Comparison of ENCODE assay signal across 19 mouse cellular contexts in the genomic region with DNA sequence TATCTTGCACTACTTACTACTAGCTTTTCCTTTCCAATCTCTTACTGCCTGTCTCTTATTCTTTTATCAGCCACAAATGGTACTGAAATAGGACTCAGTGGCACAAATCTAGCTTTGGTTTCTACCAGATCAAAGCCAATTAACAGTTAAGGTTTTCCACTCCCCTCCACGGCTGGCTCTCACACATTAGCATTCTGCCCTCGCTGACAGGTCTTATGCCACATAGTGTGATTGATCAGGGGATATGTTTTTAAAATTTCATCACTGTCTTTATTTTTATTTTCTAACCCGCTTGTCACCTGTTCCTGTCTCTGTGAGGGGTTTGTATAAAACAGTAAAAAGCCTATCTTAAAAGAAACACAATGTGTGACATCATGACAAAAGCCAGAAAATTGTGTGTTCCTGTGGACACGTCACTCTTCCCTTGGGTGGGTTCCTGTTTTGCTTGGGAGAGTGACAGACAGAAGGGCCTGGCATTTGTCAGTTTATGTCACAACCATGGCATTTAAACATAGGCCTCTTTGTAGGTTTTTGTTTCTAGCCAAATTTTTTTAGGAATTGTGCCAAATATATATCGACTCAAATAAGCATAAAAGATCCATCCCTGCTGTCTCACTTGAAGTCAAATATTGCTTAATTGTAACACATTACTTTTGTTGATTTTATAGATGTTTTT. TPM values are rescaled to one million over a fixed set of nuclear protein-coding genes. Genes with fewer than 3 reads are reported as not detected.
A peak's percentile ranks its signal among the peaks of the same experiment; 100 is the strongest.
DNase-seq lines count a peak whose midpoint lies in the region; ATAC-seq and TF ChIP-seq lines count a peak whose summit lies in the region.
"Had no signal": no experiment of that assay in that cellular context is flagged by ENCODE, and none has a peak within 500 bp of the region (broad histone marks: within the 10 kb centered on the region; RNA-seq: fewer than 3 reads in every experiment).

No protein-coding gene starts in this region.

- no peaks in the 10 kb centered on the region for H3K27me3 ChIP-seq in forebrain, embryonic 15.5 days
- H3K27me3 ChIP-seq in forebrain, embryonic 10.5 days (ENCODE audit: poor library complexity, severe bottlenecking) = no peaks in the 10 kb centered on the region
- no peaks in the 10 kb centered on the region for H3K27me3 ChIP-seq in lung, embryonic 14.5 days (ENCODE audit: insufficient read depth, low read length)
- no peaks in the 10 kb centered on the region for H3K27me3 ChIP-seq in heart, postnatal 0 days (ENCODE audit: control insufficient read depth, insufficient read depth, low read length)
- H3K27me3 ChIP-seq in kidney, embryonic 14.5 days (ENCODE audit: control insufficient read depth, insufficient read depth, low read length) = no peaks in the 10 kb centered on the region
- H3K27me3 ChIP-seq: limb, embryonic 12.5 days; midbrain, embryonic 12.5 days had no signal

- no peak for TF ChIP-seq POLR2A in brain, embryonic 14.5 days (IDR thresholded peaks at IDR 0.05; ENCODE audit: borderline replicate concordance, extremely low read depth, insufficient read depth, insufficient read length, poor library complexity, severe bottlenecking)

- peak; percentile 87 for ATAC-seq in forebrain, embryonic 15.5 days (replicated peaks)
- peak; percentile 81 for ATAC-seq in lung, embryonic 14.5 days (ENCODE audit: insufficient read depth)
- ATAC-seq in heart, postnatal 0 days (ENCODE audit: insufficient read depth, low read depth) = peak; percentile 60; the same call in 1 of the 2 replicates
- ATAC-seq in kidney, embryonic 14.5 days (ENCODE audit: low FRiP score, low TSS enrichment) = no peak

- no peak overlapping the region for H3K4me3 ChIP-seq in forebrain, embryonic 15.5 days
- no peak overlapping the region for H3K4me3 ChIP-seq in forebrain, embryonic 10.5 days
- no peak overlapping the region for H3K4me3 ChIP-seq in lung, embryonic 14.5 days (ENCODE audit: low read depth, low read length)
- no peak overlapping the region for H3K4me3 ChIP-seq in heart, postnatal 0 days (ENCODE audit: low read depth, low read length)
- no peak overlapping the region for H3K4me3 ChIP-seq in kidney, embryonic 14.5 days (ENCODE audit: low read length)
- H3K4me3 ChIP-seq: heart, adult 2 months; limb, embryonic 12.5 days; midbrain, embryonic 12.5 days; myocyte had no signal

- no peaks in the 10 kb centered on the region for H3K36me3 ChIP-seq in forebrain, embryonic 15.5 days
- no peaks in the 10 kb centered on the region for H3K36me3 ChIP-seq in forebrain, embryonic 10.5 days (replicated peaks)
- H3K36me3 ChIP-seq in lung, embryonic 14.5 days (ENCODE audit: insufficient read depth) = no peaks in the 10 kb centered on the region
- H3K36me3 ChIP-seq in heart, postnatal 0 days (replicated peaks; ENCODE audit: control insufficient read depth, insufficient read depth, low read length) = no peaks in the 10 kb centered on the region
- no peaks in the 10 kb centered on the region for H3K36me3 ChIP-seq in kidney, embryonic 14.5 days (ENCODE audit: control insufficient read depth, insufficient read depth, low read length)
- H3K36me3 ChIP-seq: G1E; limb, embryonic 12.5 days; midbrain, embryonic 12.5 days had no signal

- H3K27ac ChIP-seq in forebrain, embryonic 15.5 days (replicated peaks) = no peak overlapping the region; the same call in 1 of the 2 replicates
- no peak overlapping the region for H3K27ac ChIP-seq in forebrain, embryonic 10.5 days
- no peak overlapping the region for H3K27ac ChIP-seq in lung, embryonic 14.5 days (ENCODE audit: low read depth)
- peak overlapping the region; percentile 31 for H3K27ac ChIP-seq in heart, postnatal 0 days (ENCODE audit: low read depth)
- H3K27ac ChIP-seq in kidney, embryonic 14.5 days (ENCODE audit: low read depth, low read length) = no peak overlapping the region
- H3K27ac ChIP-seq: heart, adult 2 months; limb, embryonic 12.5 days; macrophage; midbrain, embryonic 12.5 days had no signal

- no peaks in the 10 kb centered on the region for H3K9me3 ChIP-seq in forebrain, embryonic 15.5 days
- no peaks in the 10 kb centered on the region for H3K9me3 ChIP-seq in forebrain, embryonic 10.5 days
- H3K9me3 ChIP-seq in lung, embryonic 14.5 days (ENCODE audit: low read depth, low read length) = no peaks in the 10 kb centered on the region
- no peaks in the 10 kb centered on the region for H3K9me3 ChIP-seq in heart, postnatal 0 days (replicated peaks; ENCODE audit: control insufficient read depth, low read length)
- H3K9me3 ChIP-seq in kidney, embryonic 14.5 days (ENCODE audit: control insufficient read depth, low read length) = no peaks in the 10 kb centered on the region
- H3K9me3 ChIP-seq: G1E; midbrain, embryonic 12.5 days had no signal

- no peak for TF ChIP-seq EP300 in heart, postnatal 0 days (IDR thresholded peaks at IDR 0.05; ENCODE audit: low read depth)

- no peak for DNase-seq in forebrain, embryonic 10.5 days (ENCODE audit: extremely low spot score, low spot score)
- peak; percentile 75 for DNase-seq in lung, embryonic 14.5 days
- no peak for DNase-seq in lung, postnatal 10 days
- DNase-seq in brain, embryonic 14.5 days (ENCODE audit: low read depth) = peak; percentile 69
- peak; percentile 42 for DNase-seq in heart, postnatal 0 days (ENCODE audit: low spot score)
- no peak for DNase-seq in urinary bladder, adult 18-20 months (ENCODE audit: low spot score in 2 of 2)
- DNase-seq: adrenal gland, adult 2 months; cerebellum, adult 8-10 months; kidney, adult 9 months; retina, postnatal 1 day had no signal

- H3K9ac ChIP-seq in forebrain, embryonic 15.5 days (replicated peaks) = no peak overlapping the region
- H3K9ac ChIP-seq in lung, embryonic 14.5 days = no peak overlapping the region
- H3K9ac ChIP-seq in heart, postnatal 0 days (replicated peaks; ENCODE audit: low read depth, low read length) = no peak overlapping the region
- H3K9ac ChIP-seq in kidney, embryonic 14.5 days (ENCODE audit: low read depth, low read length) = no peak overlapping the region
- H3K9ac ChIP-seq: limb, embryonic 12.5 days; midbrain, embryonic 12.5 days had no signal

- peaks cover 8% of the 10 kb centered on the region; the same call in 1 of the 2 replicates for H3K4me1 ChIP-seq in forebrain, embryonic 15.5 days
- no peaks in the 10 kb centered on the region for H3K4me1 ChIP-seq in forebrain, embryonic 10.5 days
- H3K4me1 ChIP-seq in lung, embryonic 14.5 days (ENCODE audit: insufficient read depth) = peaks cover 8% of the 10 kb centered on the region; the same call in 1 of the 2 replicates
- 0 out of 2 replicates have a peak, but pooled peaks cover 4% of the 10 kb centered on the region for H3K4me1 ChIP-seq in heart, postnatal 0 days (ENCODE audit: control insufficient read depth, insufficient read depth)
- no peaks in the 10 kb centered on the region for H3K4me1 ChIP-seq in kidney, embryonic 14.5 days (ENCODE audit: control insufficient read depth, insufficient read depth, low read length)
- H3K4me1 ChIP-seq: limb, embryonic 12.5 days; midbrain, embryonic 12.5 days had no signal

- WGBS in forebrain, embryonic 15.5 days = 41% methylated on average over 5 of the region's 5 CpGs
- 83% methylated on average over 5 of the region's 5 CpGs for WGBS in forebrain, embryonic 10.5 days
- 23% methylated on average over 5 of the region's 5 CpGs for WGBS in lung, embryonic 14.5 days
- WGBS in heart, postnatal 0 days = 21% methylated on average over 5 of the region's 5 CpGs
- WGBS in kidney, embryonic 14.5 days = 70% methylated on average over 5 of the region's 5 CpGs

- TF ChIP-seq CTCF in lung, embryonic 14.5 days (IDR thresholded peaks at IDR 0.05; ENCODE audit: low read depth) = no peak
- TF ChIP-seq CTCF in brain, embryonic 14.5 days (IDR thresholded peaks at IDR 0.05; ENCODE audit: borderline replicate concordance, extremely low read depth, insufficient read depth, insufficient read length) = no peak
- TF ChIP-seq CTCF in heart, postnatal 0 days (IDR thresholded peaks at IDR 0.05; ENCODE audit: low read depth) = no peak

- H3K4me2 ChIP-seq in forebrain, embryonic 15.5 days (replicated peaks) = no peak overlapping the region
- H3K4me2 ChIP-seq in lung, embryonic 14.5 days = no peak overlapping the region
- H3K4me2 ChIP-seq in heart, postnatal 0 days (ENCODE audit: low read depth, low read length) = no peak overlapping the region
- H3K4me2 ChIP-seq in kidney, embryonic 14.5 days (replicated peaks; ENCODE audit: low read depth, low read length) = no peak overlapping the region
- H3K4me2 ChIP-seq: limb, embryonic 12.5 days; midbrain, embryonic 12.5 days had no signal

RNA-seq across cellular contexts. Expression of a gene that starts 44.3 kb away (rescaled TPM):
- polyA plus RNA-seq in forebrain, embryonic 15.5 days (2015; fragmentation: Nextera tagmentation; extraction: Ambion mirVana) = not detected in 2 replicates
- not detected in 2 replicates for polyA plus RNA-seq in forebrain, embryonic 10.5 days (2016; fragmentation: Nextera tagmentation; extraction: Ambion mirVana)
- not detected in 2 replicates for polyA plus RNA-seq in lung, embryonic 14.5 days (2014; fragmentation: Nextera tagmentation; extraction: Ambion mirVana)
- 0.16 and 0.21 TPM in 2 replicates for polyA plus RNA-seq in brain, embryonic 14.5 days (2012; rRNA removed)
- not detected in 2 replicates for total RNA-seq in heart, postnatal 0 days (2014; rRNA removed; ENCODE audit: low replicate concordance)
- not detected in 2 replicates for polyA plus RNA-seq in heart, postnatal 0 days (2015; fragmentation: Nextera tagmentation; extraction: Ambion mirVana)
- not detected in 2 replicates for polyA plus RNA-seq in kidney, embryonic 14.5 days (2014; fragmentation: Nextera tagmentation; extraction: Ambion mirVana)
- total RNA-seq: adrenal gland, adult 2 months; heart, adult 2 months; neutrophil, adult 5-6 weeks had no signal
- polyA plus RNA-seq: adrenal gland, adult 2 months; G1E; limb, embryonic 12.5 days; macrophage; midbrain, embryonic 12.5 days; myocyte had no signal

Comparison
In these comparisons a context has a peak if more than half of its experiments do, and no peak if none do; other contexts are left out.
1. DNase-seq: peak in lung, embryonic 14.5 days (single experiment), brain, embryonic 14.5 days (single experiment) and heart, postnatal 0 days (single experiment); none in forebrain, embryonic 10.5 days (single experiment), lung, postnatal 10 days (single experiment) and urinary bladder, adult 18-20 months (0 of 2).